Mouse (Mus musculus): ENCODE data around the gene Cyp4f14. TPM values are rescaled to one million over a fixed set of nuclear protein-coding genes. Genes with fewer than 3 reads are reported as not detected.

Gene Cyp4f14
- total RNA-seq, 1 experiment from 2014 or later, result not detected

Other genes starting within 250 kb of the Cyp4f14 start
- not detected in 2 replicates for gene Cyp4f15, start 231.7 kb downstream of the Cyp4f14 start, total RNA-seq (2017)
- gene Zfp871, start 129.1 kb downstream of the Cyp4f14 start, total RNA-seq (2017), result 29.6 and 39.7 TPM in 2 replicates
- gene Zfp811, start 107.4 kb downstream of the Cyp4f14 start, total RNA-seq (2017), result 0.13 TPM in 1 of 2 replicates, not detected in the other
- 10.6 and 19.9 TPM in 2 replicates for gene Zfp799, start 87.1 kb downstream of the Cyp4f14 start, total RNA-seq (2017)
- gene Zfp870, start 25.7 kb downstream of the Cyp4f14 start, total RNA-seq (2017), result 6.6 and 7.0 TPM in 2 replicates
- gene Cyp4f13, start 30.1 kb upstream of the Cyp4f14 start, total RNA-seq (2017), result 5.9 and 17.1 TPM in 2 replicates
- 20.1 and 23.3 TPM in 2 replicates for gene Zfp472, start 48.5 kb upstream of the Cyp4f14 start, total RNA-seq (2017)
- 15.4 and 16.6 TPM in 2 replicates for gene Zfp952, start 75.8 kb upstream of the Cyp4f14 start, total RNA-seq (2017)
- gene Zfp763, start 116.1 kb upstream of the Cyp4f14 start, total RNA-seq (2017), result 12.8 and 17.8 TPM in 2 replicates
- gene 4921501E09Rik, start 150.7 kb upstream of the Cyp4f14 start, total RNA-seq (2017), result not detected in 2 replicates
- 6.4 and 6.9 TPM in 2 replicates for gene Zfp563, start 172.0 kb upstream of the Cyp4f14 start, total RNA-seq (2017)
- not detected in 2 replicates for gene Morc2b, start 222.3 kb upstream of the Cyp4f14 start, total RNA-seq (2017)

Measured in hematopoietic stem cell, adult 5-6 weeks (primary cell).